Mouse (Mus musculus): ENCODE measurements around the gene Dpyd. TPM values are rescaled to one million over a fixed set of nuclear protein-coding genes. Genes with fewer than 3 reads are reported as not detected.

The Dpyd gene
- polyA plus RNA-seq, 1 experiment from 2014 or later = 6.6 TPM

GRCm38 (mm10) chr3:119021255-119021654, 459.3 kb downstream of the Dpyd start:
- H3K4me1 ChIP-seq = no peaks in the 10 kb centered on the region
- ATAC-seq (replicated peaks) = peak; percentile 95
- WGBS = 9% methylated on average over 7 of the region's 7 CpGs

GRCm38 (mm10) chr3:119042611-119043010, 480.7 kb downstream of the Dpyd start:
- whole genome bisulfite sequencing = 25% methylated on average over 1 of the region's 1 CpGs
- H3K4me2 ChIP-seq (replicated peaks) = no peak overlapping the region
- no peaks in the 10 kb centered on the region for H3K9me3 ChIP-seq
- H3K9ac ChIP-seq (replicated peaks) = no peak overlapping the region
- no peak for ATAC-seq (replicated peaks)
- H3K4me1 ChIP-seq = no peaks in the 10 kb centered on the region
- H3K27ac ChIP-seq (replicated peaks) = no peak overlapping the region
- H3K4me3 ChIP-seq = no peak overlapping the region
- H3K36me3 ChIP-seq = no peaks in the 10 kb centered on the region
- H3K27me3 ChIP-seq = no peaks in the 10 kb centered on the region

More at GRCm38 (mm10) chr3:119021255-119021654, 459.3 kb downstream of the Dpyd start:
- Histone ChIP-seq H3K36me3 (no peaks in the 10 kb centered on the region), H3K4me3 (no peak overlapping the region), H3K4me2 (replicated peaks) (no peak overlapping the region), H3K27ac (replicated peaks) (no peak overlapping the region), H3K9ac (replicated peaks) (no peak overlapping the region), H3K9me3 (no peaks in the 10 kb centered on the region), H3K27me3 (0 out of 2 replicates have a peak, but pooled peaks cover 3% of the 10 kb centered on the region)

- no peak overlapping the region for H3K27ac ChIP-seq (replicated peaks)
- no peaks in the 10 kb centered on the region for H3K9me3 ChIP-seq
- H3K4me2 ChIP-seq (replicated peaks) = no peak overlapping the region
- no peaks in the 10 kb centered on the region for H3K36me3 ChIP-seq
- WGBS = 80% methylated on average over 1 of the region's 1 CpGs
- H3K4me3 ChIP-seq = no peak overlapping the region
- H3K9ac ChIP-seq (replicated peaks) = no peak overlapping the region
- no peak for ATAC-seq (replicated peaks)
- no peaks in the 10 kb centered on the region for H3K4me1 ChIP-seq
- peaks cover 7% of the 10 kb centered on the region; the same call in 1 of the 2 replicates for H3K27me3 ChIP-seq
Measured at GRCm38 (mm10) chr3:119056144-119056543, 494.2 kb downstream of the Dpyd start.

- 3% methylated on average over 4 of the region's 4 CpGs for WGBS
- peak; percentile 78 for ATAC-seq (replicated peaks)
- Histone ChIP-seq H3K27me3 (peaks cover 7% of the 10 kb centered on the region; the same call in 1 of the 2 replicates), H3K9me3 (no peaks in the 10 kb centered on the region), H3K4me3 (no peak overlapping the region), H3K4me1 (peaks cover 14% of the 10 kb centered on the region), H3K27ac (replicated peaks) (peak overlapping the region; percentile 74), H3K36me3 (no peaks in the 10 kb centered on the region), H3K4me2 (replicated peaks) (no peak overlapping the region), H3K9ac (replicated peaks) (no peak overlapping the region)
Measured at GRCm38 (mm10) chr3:119063214-119063613, 501.3 kb downstream of the Dpyd start.

- no peak overlapping the region for H3K27ac ChIP-seq (replicated peaks)
Measured at GRCm38 (mm10) chr3:119063642-119064041, 501.7 kb downstream of the Dpyd start.

GRCm38 (mm10) chr3:119064746-119065145, 502.8 kb downstream of the Dpyd start:
- no peak overlapping the region; the same call in 1 of the 2 replicates for H3K27ac ChIP-seq (replicated peaks)
- H3K36me3 ChIP-seq = no peaks in the 10 kb centered on the region
- ATAC-seq (replicated peaks) = no peak
- WGBS = 34% methylated on average over 7 of the region's 7 CpGs
- H3K9ac ChIP-seq (replicated peaks) = no peak overlapping the region
- H3K4me1 ChIP-seq = peaks cover 14% of the 10 kb centered on the region
- no peak overlapping the region for H3K4me2 ChIP-seq (replicated peaks)
- no peaks in the 10 kb centered on the region for H3K9me3 ChIP-seq
- H3K27me3 ChIP-seq = peaks cover 12% of the 10 kb centered on the region; the same call in 1 of the 2 replicates
- no peak overlapping the region for H3K4me3 ChIP-seq

More at GRCm38 (mm10) chr3:119063642-119064041, 501.7 kb downstream of the Dpyd start:
- Histone ChIP-seq H3K36me3 (no peaks in the 10 kb centered on the region), H3K9me3 (no peaks in the 10 kb centered on the region), H3K4me3 (no peak overlapping the region), H3K27me3 (peaks cover 11% of the 10 kb centered on the region; the same call in 1 of the 2 replicates), H3K4me2 (replicated peaks) (no peak overlapping the region), H3K4me1 (peaks cover 14% of the 10 kb centered on the region), H3K9ac (replicated peaks) (no peak overlapping the region)
- ATAC-seq (replicated peaks) = peak; percentile 93
- WGBS = 3% methylated on average over 1 of the region's 1 CpGs

GRCm38 (mm10) chr3:119067221-119067620, 505.3 kb downstream of the Dpyd start:
- 49% methylated on average over 9 of the region's 9 CpGs for WGBS
- Histone ChIP-seq H3K36me3 (no peaks in the 10 kb centered on the region), H3K9me3 (no peaks in the 10 kb centered on the region)

GRCm38 (mm10) chr3:119086618-119087017, 524.7 kb downstream of the Dpyd start:
- ATAC-seq (replicated peaks) = no peak
- H3K4me2 ChIP-seq (replicated peaks) = no peak overlapping the region
- H3K4me3 ChIP-seq = no peak overlapping the region
- no peak overlapping the region for H3K9ac ChIP-seq (replicated peaks)
- no peaks in the 10 kb centered on the region for H3K27me3 ChIP-seq
- no peaks in the 10 kb centered on the region for H3K9me3 ChIP-seq
- H3K27ac ChIP-seq (replicated peaks) = no peak overlapping the region
- no peaks in the 10 kb centered on the region for H3K4me1 ChIP-seq
- 42% methylated on average over 1 of the region's 1 CpGs for WGBS
- no peaks in the 10 kb centered on the region for H3K36me3 ChIP-seq

More at GRCm38 (mm10) chr3:119067221-119067620, 505.3 kb downstream of the Dpyd start:
- no peak overlapping the region for H3K4me3 ChIP-seq
- peaks cover 14% of the 10 kb centered on the region for H3K4me1 ChIP-seq
- H3K27ac ChIP-seq (replicated peaks) = no peak overlapping the region
- no peak overlapping the region for H3K4me2 ChIP-seq (replicated peaks)
- H3K27me3 ChIP-seq = peaks cover 5% of the 10 kb centered on the region; the same call in 1 of the 2 replicates
- no peak overlapping the region for H3K9ac ChIP-seq (replicated peaks)
- no peak for ATAC-seq (replicated peaks)

- no peak overlapping the region for H3K9ac ChIP-seq (replicated peaks)
- H3K9me3 ChIP-seq = no peaks in the 10 kb centered on the region
- H3K27me3 ChIP-seq = no peaks in the 10 kb centered on the region
- ATAC-seq (replicated peaks) = 0 out of 2 replicates have a peak, but pooled peaks have one; percentile 23
- no peak overlapping the region for H3K4me2 ChIP-seq (replicated peaks)
- H3K4me1 ChIP-seq = peaks cover 5% of the 10 kb centered on the region; the same call in 1 of the 2 replicates
- no peaks in the 10 kb centered on the region for H3K36me3 ChIP-seq
- WGBS = 16% methylated on average over 5 of the region's 5 CpGs
- H3K4me3 ChIP-seq = no peak overlapping the region
- no peak overlapping the region for H3K27ac ChIP-seq (replicated peaks)
Measured at GRCm38 (mm10) chr3:119095223-119095886, 533.4 kb downstream of the Dpyd start.

- Histone ChIP-seq H3K4me3 (no peak overlapping the region), H3K4me1 (no peaks in the 10 kb centered on the region), H3K9me3 (no peaks in the 10 kb centered on the region), H3K27me3 (no peaks in the 10 kb centered on the region), H3K9ac (replicated peaks) (no peak overlapping the region), H3K36me3 (no peaks in the 10 kb centered on the region), H3K27ac (replicated peaks) (no peak overlapping the region), H3K4me2 (replicated peaks) (no peak overlapping the region)
- WGBS = 74% methylated on average over 2 of the region's 2 CpGs
- no peak for ATAC-seq (replicated peaks)
Measured at GRCm38 (mm10) chr3:119126003-119126402, 564.1 kb downstream of the Dpyd start.

GRCm38 (mm10) chr3:119128076-119128475, 566.1 kb downstream of the Dpyd start:
- WGBS = 70% methylated on average over 1 of the region's 1 CpGs
- H3K9me3 ChIP-seq = no peaks in the 10 kb centered on the region
- H3K27me3 ChIP-seq = no peaks in the 10 kb centered on the region
- no peak overlapping the region for H3K9ac ChIP-seq (replicated peaks)
- H3K4me1 ChIP-seq = no peaks in the 10 kb centered on the region
- H3K36me3 ChIP-seq = no peaks in the 10 kb centered on the region
- H3K4me2 ChIP-seq (replicated peaks) = no peak overlapping the region
- ATAC-seq (replicated peaks) = no peak
- no peak overlapping the region for H3K4me3 ChIP-seq
- no peak overlapping the region for H3K27ac ChIP-seq (replicated peaks)

GRCm38 (mm10) chr3:119143034-119143433, 581.1 kb downstream of the Dpyd start:
- no peak overlapping the region for H3K9ac ChIP-seq (replicated peaks)
- no peak for ATAC-seq (replicated peaks)
- H3K4me3 ChIP-seq = no peak overlapping the region
- WGBS = 47% methylated on average over 5 of the region's 5 CpGs
- no peaks in the 10 kb centered on the region for H3K36me3 ChIP-seq
- H3K27me3 ChIP-seq = no peaks in the 10 kb centered on the region
- H3K4me1 ChIP-seq = no peaks in the 10 kb centered on the region
- no peak overlapping the region for H3K27ac ChIP-seq (replicated peaks)
- no peak overlapping the region for H3K4me2 ChIP-seq (replicated peaks)
- no peaks in the 10 kb centered on the region for H3K9me3 ChIP-seq

Measured in forebrain, embryonic 15.5 days (tissue).